Mouse (Mus musculus) kidney, postnatal 0 days (tissue): Measurements from ENCODE around the gene Ccnk. TPM values are rescaled to one million over a fixed set of nuclear protein-coding genes. Genes with fewer than 3 reads are reported as not detected.
A peak's percentile ranks its signal among the peaks of the same experiment; 100 is the strongest.

Experiments used
- ATAC-seq: fragments of 200-750 bp; cut with Nextera tagmentation; replicated peaks from 2 replicates; pipeline ENCODE4 v1.8.0; 2017; ENCODE audit warnings: low read depth, moderate number of reproducible peaks, moderate TSS enrichment, moderate library complexity; ENCODE audit not compliant: low FRiP score
- DNase-seq: peaks from one replicate; pipeline ENCODE4 v3.0.0-alpha.2; 2016; ENCODE audit warnings: low spot score
- H3K27ac ChIP-seq: fragments of 300-500 bp; sonication (generic); 2 replicates; pipeline ENCODE4 v1.5.1; 2014; ENCODE audit warnings: mild to moderate bottlenecking
- H3K27me3 ChIP-seq: fragments of 300-500 bp; sonication (generic); 2 replicates; pipeline ENCODE4 v1.6.1; 2014; ENCODE audit warnings: low read length, mixed read lengths; ENCODE audit not compliant: insufficient read depth
- H3K36me3 ChIP-seq: fragments of 300-500 bp; sonication (generic); 2 replicates; pipeline ENCODE4 v1.6.1; 2014; ENCODE audit warnings: low read length, mixed read lengths; ENCODE audit not compliant: insufficient read depth
- H3K4me1 ChIP-seq: fragments of 300-500 bp; sonication (generic); replicated peaks from 2 replicates; pipeline ENCODE4 v1.6.1; 2014; ENCODE audit warnings: antibody characterized with exemption, low read length, mixed read lengths; ENCODE audit not compliant: insufficient read depth
- H3K4me2 ChIP-seq: fragments of 300-500 bp; sonication (generic); 2 replicates; pipeline ENCODE4 v1.6.1; 2014; ENCODE audit warnings: mild to moderate bottlenecking, low read length, moderate library complexity, mixed read lengths
- H3K4me3 ChIP-seq: fragments of 300-500 bp; sonication (generic); replicated peaks from 2 replicates; pipeline ENCODE4 v1.5.1; 2014; ENCODE audit warnings: low read depth, low read length
- H3K9ac ChIP-seq: fragments of 300-500 bp; sonication (generic); 2 replicates; pipeline ENCODE4 v1.6.1; 2014; ENCODE audit warnings: low read depth, low read length
- H3K9me3 ChIP-seq: fragments of 300-500 bp; sonication (generic); replicated peaks from 2 replicates; pipeline ENCODE4 v1.6.1; 2016; ENCODE audit warnings: low read length, inconsistent platforms, mixed read lengths
- CTCF ChIP-seq: IDR thresholded peaks from 2 replicates; pipeline ENCODE4 v1.5.1; 2016; ENCODE audit warnings: antibody characterized with exemption, low read depth, mild to moderate bottlenecking, moderate library complexity
- WGBS: fragments of 180-500 bp; shearing (Covaris S2); extraction: QIAGEN DNeasy Blood & Tissue Kit; methylation state at CpG from one replicate; pipeline ENCODE4 v1.1.7; 2014; 5-methylcytosine and 5-hydroxymethylcytosine counted together
- polyA plus RNA-seq: library from polyadenylated mRNA; unstranded; fragments of >200 nt; fragmentation: Nextera tagmentation; extraction: Ambion mirVana; gene quantifications from 2 replicates; pipeline ENCODE4 v1.2.1, GENCODE M21; 2015

Gene Ccnk
- polyA plus RNA-seq, 1 experiment from 2014 or later: 3.3 TPM

GRCm38 (mm10) chr12:108203895-108204294 lies 24.5 kb downstream of the Ccnk start:
- no peak for DNase-seq
- H3K4me1 ChIP-seq: no peaks in the 10 kb centered on the region
- no peak overlapping the region for H3K4me3 ChIP-seq
- peaks cover 51% of the 10 kb centered on the region for H3K36me3 ChIP-seq
- H3K27ac ChIP-seq: no peak overlapping the region
- 58% methylated on average over 8 of the region's 8 CpGs for WGBS
- no peaks in the 10 kb centered on the region for H3K27me3 ChIP-seq
- H3K9me3 ChIP-seq: no peaks in the 10 kb centered on the region
- H3K4me2 ChIP-seq: no peak overlapping the region
- no peak for TF ChIP-seq CTCF
- no peak overlapping the region for H3K9ac ChIP-seq
- ATAC-seq: no peak

DNA sequence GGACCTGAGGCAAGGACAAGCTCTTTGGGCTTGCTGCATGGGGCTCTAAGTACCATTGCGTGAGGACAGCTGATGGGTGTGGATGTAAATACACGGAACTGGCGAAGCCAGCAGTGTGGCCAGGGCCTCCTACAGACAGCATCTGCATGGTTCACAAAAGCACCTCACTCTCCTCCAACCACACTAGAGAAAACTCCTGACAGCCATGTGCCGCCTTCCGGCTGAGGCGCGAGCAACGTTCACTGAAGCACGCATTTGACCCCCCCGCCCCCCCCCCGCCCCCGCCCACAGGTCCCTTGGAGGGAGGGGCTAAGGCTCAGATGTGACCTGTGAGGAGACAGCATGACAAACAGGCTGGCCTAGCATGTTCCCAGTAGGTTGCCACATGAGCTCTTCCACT lies 25.6 kb downstream of the Ccnk start:
- 58% methylated on average over 12 of the region's 12 CpGs for WGBS
- Histone ChIP-seq H3K27ac (no peak overlapping the region), H3K4me1 (no peaks in the 10 kb centered on the region), H3K4me2 (no peak overlapping the region), H3K9ac (no peak overlapping the region), H3K27me3 (no peaks in the 10 kb centered on the region), H3K36me3 (peaks cover 40% of the 10 kb centered on the region), H3K9me3 (no peaks in the 10 kb centered on the region), H3K4me3 (no peak overlapping the region)
- DNase-seq (no peak), ATAC-seq (no peak)
- TF ChIP-seq CTCF: no peak

DNA sequence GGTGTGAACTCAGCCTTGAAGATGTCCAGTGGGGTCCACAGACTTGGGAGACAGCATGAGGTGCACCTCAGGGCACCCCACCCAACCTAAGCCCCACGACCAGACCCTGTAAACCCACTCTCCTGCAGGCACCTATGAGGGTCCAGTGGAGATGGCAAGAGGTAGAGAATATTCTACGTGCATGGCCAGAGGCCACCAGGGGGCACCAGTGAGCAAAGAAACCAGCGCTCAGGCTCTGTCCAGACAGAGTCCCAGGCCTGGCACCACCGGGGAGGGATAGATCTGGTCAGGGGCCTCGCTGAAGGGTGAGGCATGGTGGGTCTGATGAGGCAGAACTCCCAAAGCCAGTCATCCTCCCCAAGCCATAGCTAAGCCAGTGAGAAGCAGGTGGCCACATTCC lies 27.3 kb downstream of the Ccnk start:
- no peaks in the 10 kb centered on the region for H3K27me3 ChIP-seq
- peak; percentile 37 for ATAC-seq
- peak; percentile 76 for DNase-seq
- no peak overlapping the region for H3K4me3 ChIP-seq
- no peak overlapping the region for H3K27ac ChIP-seq
- no peaks in the 10 kb centered on the region for H3K9me3 ChIP-seq
- peaks cover 27% of the 10 kb centered on the region for H3K36me3 ChIP-seq
- H3K4me1 ChIP-seq: peaks cover 2% of the 10 kb centered on the region; the same call in 1 of the 2 replicates
- no peak overlapping the region for H3K9ac ChIP-seq
- no peak overlapping the region for H3K4me2 ChIP-seq
- peak; percentile 92 for TF ChIP-seq CTCF
- 9% methylated on average over 5 of the region's 5 CpGs for WGBS

DNA sequence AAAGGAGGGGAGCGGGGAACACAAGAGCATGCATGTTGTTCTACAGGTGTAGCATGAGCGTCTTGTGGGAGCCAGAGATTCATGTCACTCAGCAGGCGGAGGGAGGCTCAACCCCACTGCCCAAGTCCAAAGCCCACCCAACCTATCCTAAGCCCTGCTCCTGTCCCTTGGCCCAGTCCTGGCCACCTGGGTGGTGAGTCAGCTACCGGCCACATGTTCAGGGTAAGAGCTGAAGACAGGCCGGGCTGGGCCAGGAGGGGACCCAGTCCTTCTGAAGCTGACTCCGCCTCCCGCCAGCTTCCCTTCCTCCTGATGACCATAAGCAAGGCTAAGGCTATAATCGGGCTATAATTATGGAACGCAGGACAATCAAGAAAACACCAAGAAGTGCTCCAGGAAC lies 28.8 kb downstream of the Ccnk start:
- 88% methylated on average over 9 of the region's 9 CpGs for WGBS
- Histone ChIP-seq H3K36me3 (0 out of 2 replicates have a peak, but pooled peaks cover 14% of the 10 kb centered on the region), H3K27ac (no peak overlapping the region), H3K27me3 (no peaks in the 10 kb centered on the region), H3K4me1 (peaks cover 18% of the 10 kb centered on the region; the same call in 1 of the 2 replicates), H3K4me2 (no peak overlapping the region), H3K9ac (no peak overlapping the region), H3K4me3 (no peak overlapping the region), H3K9me3 (no peaks in the 10 kb centered on the region)
- no peak for TF ChIP-seq CTCF
- ATAC-seq (no peak), DNase-seq (no peak)

- 26% methylated on average over 13 of the region's 13 CpGs for WGBS
- no peak overlapping the region for H3K4me3 ChIP-seq
- ATAC-seq: no peak
- H3K4me2 ChIP-seq: no peak overlapping the region
- H3K4me1 ChIP-seq: peaks cover 24% of the 10 kb centered on the region; the same call in 1 of the 2 replicates
- H3K27me3 ChIP-seq: no peaks in the 10 kb centered on the region
- DNase-seq: peak; percentile 83
- no peaks in the 10 kb centered on the region for H3K9me3 ChIP-seq
- H3K27ac ChIP-seq: no peak overlapping the region
- peak; percentile 85 for TF ChIP-seq CTCF
- 0 out of 2 replicates have a peak, but pooled peaks cover 14% of the 10 kb centered on the region for H3K36me3 ChIP-seq
- no peak overlapping the region for H3K9ac ChIP-seq
Measured at GRCm38 (mm10) chr12:108208726-108209438, 29.5 kb downstream of the Ccnk start.

GRCm38 (mm10) chr12:108210623-108211022 lies 31.2 kb downstream of the Ccnk start:
- ATAC-seq (no peak), DNase-seq (no peak)
- H3K4me3 ChIP-seq: no peak overlapping the region
- 0 out of 2 replicates have a peak, but pooled peaks cover 7% of the 10 kb centered on the region for H3K36me3 ChIP-seq
- peaks cover 29% of the 10 kb centered on the region; the same call in 1 of the 2 replicates for H3K4me1 ChIP-seq
- no peak for TF ChIP-seq CTCF
- no peak overlapping the region for H3K4me2 ChIP-seq
- no peaks in the 10 kb centered on the region for H3K9me3 ChIP-seq
- 81% methylated on average over 15 of the region's 15 CpGs for WGBS
- no peak overlapping the region for H3K9ac ChIP-seq
- no peak overlapping the region for H3K27ac ChIP-seq
- no peaks in the 10 kb centered on the region for H3K27me3 ChIP-seq
